Mouse (Mus musculus): Measurements from ENCODE around the gene Gm21973.

Gm21973 gene

GRCm38 (mm10) chr15:10400415-10400814 is 75.2 kb downstream of the Gm21973 start:
- DNase-seq, result peak; percentile 83

- DNase-seq, result no peak
Measured at GRCm38 (mm10) chr15:10409842-10410241, 84.7 kb downstream of the Gm21973 start.

- no peak for DNase-seq
Measured at GRCm38 (mm10) chr15:10410881-10411280, 85.7 kb downstream of the Gm21973 start.

- DNase-seq, result no peak
Measured at GRCm38 (mm10) chr15:10413656-10414055, 88.5 kb downstream of the Gm21973 start.

GRCm38 (mm10) chr15:10421138-10421784 is 96.1 kb downstream of the Gm21973 start:
- DNase-seq, result no peak

- DNase-seq, result no peak
Measured at GRCm38 (mm10) chr15:10421785-10422144, 96.6 kb downstream of the Gm21973 start.

All from kidney, adult 9 months (tissue).